Mouse (Mus musculus) neural tube, embryonic 14.5 days (tissue): ENCODE data around the gene Avpr2. TPM values are rescaled to one million over a fixed set of nuclear protein-coding genes. Genes with fewer than 3 reads are reported as not detected.

Source experiments
- ATAC-seq: fragments of 200-750 bp; cut with Nextera tagmentation; 2 replicates; pipeline ENCODE4 v1.8.0; 2017; ENCODE audit warnings: low read depth, mild to moderate bottlenecking, moderate TSS enrichment, moderate library complexity
- H3K27ac ChIP-seq: fragments of 300-500 bp; sonication (generic); 2 replicates; pipeline ENCODE4 v1.5.1; 2014; ENCODE audit warnings: low read depth, mild to moderate bottlenecking, control low read depth, low read length, moderate library complexity, mixed read lengths
- H3K27me3 ChIP-seq: fragments of 300-500 bp; sonication (generic); 2 replicates; pipeline ENCODE4 v1.6.1; 2014; ENCODE audit warnings: low read length; ENCODE audit not compliant: control insufficient read depth, insufficient read depth
- H3K36me3 ChIP-seq: fragments of 300-500 bp; sonication (generic); 2 replicates; pipeline ENCODE4 v1.6.1; 2014; ENCODE audit warnings: low read length, mixed read lengths; ENCODE audit not compliant: control insufficient read depth, insufficient read depth
- H3K4me1 ChIP-seq: fragments of 300-500 bp; sonication (generic); 2 replicates; pipeline ENCODE4 v1.6.1; 2014; ENCODE audit warnings: low read length; ENCODE audit not compliant: control insufficient read depth, insufficient read depth
- H3K4me2 ChIP-seq: fragments of 300-500 bp; sonication (generic); 2 replicates; pipeline ENCODE4 v1.6.1; 2014; ENCODE audit warnings: mild to moderate bottlenecking, low read depth, low read length, control low read depth
- H3K4me3 ChIP-seq: fragments of 300-500 bp; sonication (generic); 2 replicates; pipeline ENCODE4 v1.5.1; 2014; ENCODE audit warnings: low read depth, low read length, control low read depth, mixed read lengths
- H3K9ac ChIP-seq: fragments of 300-500 bp; sonication (generic); replicated peaks from 2 replicates; pipeline ENCODE4 v1.6.1; 2014; ENCODE audit warnings: low read depth, mild to moderate bottlenecking, control low read depth, low read length, mixed read lengths
- H3K9me3 ChIP-seq: fragments of 300-500 bp; sonication (generic); 2 replicates; pipeline ENCODE4 v1.6.1; 2016; ENCODE audit warnings: low read length; ENCODE audit not compliant: control insufficient read depth
- WGBS: fragments of 180-500 bp; shearing (Covaris S2); extraction: QIAGEN DNeasy Blood & Tissue Kit; methylation state at CpG from one replicate; pipeline ENCODE4 v1.1.7; 2014; 5-methylcytosine and 5-hydroxymethylcytosine counted together
- polyA plus RNA-seq: library from polyadenylated mRNA; unstranded; fragments of >200 nt; fragmentation: Nextera tagmentation; extraction: Ambion mirVana; gene quantifications from 2 replicates; pipeline ENCODE4 v1.2.1, GENCODE M21; 2014

Gene Avpr2
- polyA plus RNA-seq, 1 experiment from 2014 or later, result 0.09 TPM

DNA sequence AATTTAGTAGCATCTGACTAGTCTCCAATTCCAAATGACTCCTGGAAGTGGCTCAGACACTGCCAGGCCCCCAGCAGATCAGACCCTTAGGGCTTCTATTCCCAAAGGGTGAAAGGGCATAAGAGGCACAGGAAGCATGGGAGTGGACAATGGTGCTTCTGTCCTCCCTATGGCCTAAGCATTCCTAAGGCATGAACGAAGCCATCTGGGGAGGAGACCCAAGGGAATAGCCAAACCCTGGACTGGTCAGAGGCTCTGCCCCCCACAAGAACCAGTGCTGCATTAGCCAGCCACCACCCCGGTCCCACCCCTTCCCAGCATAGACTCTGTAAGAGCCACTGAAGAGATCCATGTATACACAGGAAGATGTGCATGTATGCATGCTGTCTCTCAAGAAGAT is 16.0 kb upstream of the Avpr2 start:
- Histone ChIP-seq H3K4me1 (no peaks in the 10 kb centered on the region), H3K4me3 (no peak overlapping the region), H3K27ac (no peak overlapping the region), H3K9me3 (no peaks in the 10 kb centered on the region), H3K36me3 (no peaks in the 10 kb centered on the region), H3K4me2 (0 out of 2 replicates have a peak overlapping the region, but pooled peaks have one; percentile 14), H3K9ac (no peak overlapping the region), H3K27me3 (no peaks in the 10 kb centered on the region)
- WGBS, result 76% methylated on average over 2 of the region's 2 CpGs
- no peak for ATAC-seq

DNA sequence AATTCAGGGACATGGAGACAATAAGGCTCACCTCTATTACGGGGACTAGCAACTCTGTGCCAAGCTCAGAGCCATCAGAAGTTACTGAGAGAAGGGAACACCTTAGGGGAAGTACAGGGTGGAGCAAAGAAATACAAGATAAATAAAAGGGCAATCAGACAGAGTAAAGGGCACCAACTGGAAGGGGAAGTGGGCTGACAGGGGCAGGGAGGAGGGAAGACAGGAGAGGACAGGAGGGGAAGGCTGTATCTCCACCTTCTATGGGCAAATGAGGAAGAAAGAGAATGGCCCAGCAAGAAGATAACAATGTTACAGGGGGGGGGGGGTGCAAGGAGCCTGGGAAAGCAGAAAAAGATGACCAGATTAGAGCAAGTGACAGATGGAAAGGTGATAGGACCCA is 14.9 kb upstream of the Avpr2 start:
- H3K27ac ChIP-seq, result no peak overlapping the region
- peak overlapping the region; percentile 1; the same call in 1 of the 2 replicates for H3K4me2 ChIP-seq
- H3K4me3 ChIP-seq, result no peak overlapping the region
- H3K4me1 ChIP-seq, result no peaks in the 10 kb centered on the region
- H3K9me3 ChIP-seq, result no peaks in the 10 kb centered on the region
- 77% methylated on average over 1 of the region's 1 CpGs for WGBS
- no peaks in the 10 kb centered on the region for H3K36me3 ChIP-seq
- no peak overlapping the region for H3K9ac ChIP-seq
- ATAC-seq, result no peak
- H3K27me3 ChIP-seq, result no peaks in the 10 kb centered on the region

DNA sequence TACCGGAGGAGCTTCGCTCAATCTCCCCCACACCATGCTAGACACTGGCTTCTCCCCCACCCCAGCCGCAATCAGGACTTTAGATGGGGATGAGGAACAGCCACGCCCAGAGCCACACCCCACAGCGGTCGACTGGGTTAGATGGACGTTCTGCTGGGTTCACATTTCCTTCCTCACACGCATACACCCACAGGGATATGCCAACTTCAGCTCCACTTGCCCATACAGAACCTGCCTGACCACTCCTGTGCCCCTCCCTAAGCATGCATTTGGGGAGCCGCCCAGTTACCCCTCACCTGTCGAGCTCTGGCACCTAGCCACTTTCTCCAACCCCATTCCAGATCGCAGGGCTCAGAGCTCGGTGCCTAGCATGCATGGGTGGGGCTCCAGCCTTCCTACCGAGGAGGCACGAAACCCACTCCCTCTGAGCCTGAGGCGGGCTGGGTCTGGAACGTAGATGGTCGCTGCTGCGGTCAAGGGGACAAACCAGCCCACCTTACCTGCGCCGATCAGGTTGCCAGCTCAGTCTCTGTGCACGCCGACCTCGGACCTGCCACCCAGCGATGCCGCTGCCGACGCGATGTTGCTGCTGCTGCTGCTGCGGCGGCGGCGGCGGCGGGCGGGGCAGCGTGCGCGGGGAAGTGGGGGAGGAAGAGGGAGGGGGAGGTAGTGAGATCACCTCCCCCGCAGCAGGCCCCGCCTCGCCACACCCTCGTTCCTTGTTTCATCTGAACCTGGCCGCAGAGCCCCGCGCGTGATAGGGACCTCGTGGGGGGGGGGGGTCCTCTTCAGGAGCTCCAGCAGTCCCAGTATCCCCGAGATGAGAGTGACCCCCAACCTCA is 11.5 kb upstream of the Avpr2 start:
- ATAC-seq, result peak; percentile 67
- no peaks in the 10 kb centered on the region for H3K27me3 ChIP-seq
- H3K27ac ChIP-seq, result peak overlapping the region; percentile 60
- H3K4me1 ChIP-seq, result no peaks in the 10 kb centered on the region
- WGBS, result 16% methylated on average over 35 of the region's 48 CpGs
- H3K36me3 ChIP-seq, result no peaks in the 10 kb centered on the region
- peak overlapping the region; percentile 59 for H3K4me2 ChIP-seq
- peak overlapping the region; percentile 63 for H3K9ac ChIP-seq
- peak overlapping the region; percentile 39 for H3K4me3 ChIP-seq
- no peaks in the 10 kb centered on the region for H3K9me3 ChIP-seq

DNA sequence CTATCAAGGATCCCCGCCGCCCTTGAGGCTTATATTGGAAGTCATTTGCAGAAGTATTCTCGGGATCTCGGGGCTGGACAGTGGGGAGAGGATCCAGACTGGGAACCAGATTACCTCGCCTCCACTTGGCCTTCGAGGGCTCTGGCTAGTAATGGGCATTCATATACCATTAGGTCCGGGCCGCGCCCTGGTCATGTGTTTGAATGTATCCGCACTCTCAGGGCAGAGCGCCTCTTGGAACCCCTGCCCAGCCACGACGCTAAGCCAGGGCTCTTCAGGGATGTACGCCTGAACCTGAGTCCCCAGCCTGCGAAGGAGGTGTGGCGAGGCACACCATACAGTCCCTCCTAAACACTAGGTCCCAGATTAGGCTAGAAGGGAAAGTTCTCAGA is 10.9 kb upstream of the Avpr2 start:
- H3K9ac ChIP-seq, result peak overlapping the region; percentile 63
- no peaks in the 10 kb centered on the region for H3K27me3 ChIP-seq
- H3K36me3 ChIP-seq, result no peaks in the 10 kb centered on the region
- 35% methylated on average over 13 of the region's 16 CpGs for WGBS
- no peaks in the 10 kb centered on the region for H3K9me3 ChIP-seq
- H3K4me1 ChIP-seq, result no peaks in the 10 kb centered on the region
- peak overlapping the region; percentile 60 for H3K27ac ChIP-seq
- ATAC-seq, result peak; percentile 44
- peak overlapping the region; percentile 39 for H3K4me3 ChIP-seq
- peak overlapping the region; percentile 59 for H3K4me2 ChIP-seq

DNA sequence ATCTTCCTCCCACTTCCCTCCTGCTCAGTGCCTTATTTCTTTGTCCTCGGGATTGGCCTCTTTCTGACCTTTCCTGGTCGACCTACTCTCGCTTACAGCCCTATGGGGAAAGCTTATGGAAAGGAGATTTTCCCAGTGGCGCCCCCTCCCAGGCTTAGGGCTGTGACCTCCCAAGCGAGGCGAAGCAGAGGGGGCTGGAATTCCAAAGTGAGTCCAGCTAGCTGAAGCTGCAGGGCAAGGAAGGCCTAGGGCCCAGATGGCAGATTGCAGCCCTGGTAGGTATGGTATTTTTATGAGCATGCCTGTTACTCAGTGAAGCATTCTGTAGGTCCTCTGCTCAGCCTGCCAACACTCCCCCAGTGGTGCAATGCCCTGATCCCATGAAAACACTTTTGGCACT is 10.4 kb upstream of the Avpr2 start:
- no peaks in the 10 kb centered on the region for H3K36me3 ChIP-seq
- ATAC-seq, result peak; percentile 19; the same call in 1 of the 2 replicates
- WGBS, result 20% methylated on average over 6 of the region's 6 CpGs
- H3K4me1 ChIP-seq, result no peaks in the 10 kb centered on the region
- no peak overlapping the region; the same call in 1 of the 2 replicates for H3K9ac ChIP-seq
- H3K27me3 ChIP-seq, result no peaks in the 10 kb centered on the region
- peak overlapping the region; percentile 60; the same call in 1 of the 2 replicates for H3K27ac ChIP-seq
- H3K4me3 ChIP-seq, result no peak overlapping the region
- H3K9me3 ChIP-seq, result no peaks in the 10 kb centered on the region
- peak overlapping the region; percentile 59; the same call in 1 of the 2 replicates for H3K4me2 ChIP-seq

DNA sequence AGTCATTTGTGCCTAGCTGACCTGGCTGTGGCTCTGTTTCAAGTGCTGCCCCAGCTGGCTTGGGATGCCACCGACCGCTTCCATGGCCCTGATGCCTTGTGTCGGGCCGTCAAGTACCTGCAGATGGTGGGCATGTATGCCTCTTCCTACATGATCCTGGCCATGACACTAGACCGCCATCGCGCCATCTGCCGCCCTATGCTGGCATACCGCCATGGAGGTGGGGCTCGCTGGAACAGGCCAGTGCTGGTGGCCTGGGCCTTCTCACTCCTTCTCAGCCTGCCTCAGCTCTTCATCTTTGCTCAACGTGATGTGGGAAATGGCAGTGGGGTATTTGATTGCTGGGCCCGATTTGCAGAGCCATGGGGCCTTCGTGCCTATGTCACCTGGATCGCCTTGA is 931 bp downstream of the Avpr2 start:
- H3K27me3 ChIP-seq, result no peaks in the 10 kb centered on the region
- H3K4me2 ChIP-seq, result no peak overlapping the region
- H3K4me1 ChIP-seq, result no peaks in the 10 kb centered on the region
- WGBS, result 95% methylated on average over 12 of the region's 14 CpGs
- H3K4me3 ChIP-seq, result no peak overlapping the region
- H3K9ac ChIP-seq, result no peak overlapping the region
- ATAC-seq, result no peak
- no peaks in the 10 kb centered on the region for H3K36me3 ChIP-seq
- no peaks in the 10 kb centered on the region for H3K9me3 ChIP-seq
- H3K27ac ChIP-seq, result no peak overlapping the region

DNA sequence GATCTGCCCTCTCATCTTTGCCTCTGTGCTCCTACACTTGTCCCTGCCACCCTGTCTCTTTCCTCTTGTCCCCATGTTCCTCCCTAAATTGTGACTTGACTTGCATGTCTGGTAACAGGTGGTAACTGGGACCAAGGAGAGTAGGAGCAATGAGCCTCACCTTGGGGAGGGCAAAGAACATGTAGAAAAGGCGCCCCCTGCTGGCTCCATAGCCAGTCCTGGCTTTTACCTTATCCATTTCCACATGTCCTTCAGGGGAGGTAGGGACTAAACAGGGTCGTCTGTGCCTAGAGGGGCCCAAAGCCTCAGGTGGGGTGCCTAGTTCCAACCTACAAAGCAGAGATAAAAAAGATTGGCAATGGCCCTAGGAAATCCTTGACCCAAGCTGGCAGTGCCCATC is 3.8 kb downstream of the Avpr2 start, which contains the start of gene L1cam:
TSS of gene L1cam (minus strand) at position 387 of the 400 bp plus-strand sequence.
- Histone ChIP-seq H3K27me3 (no peaks in the 10 kb centered on the region), H3K4me3 (no peak within 1 kb of the TSS), H3K9me3 (no peaks in the 10 kb centered on the region), H3K4me2 (no peak within 1 kb of the TSS), H3K36me3 (no peaks in the 10 kb centered on the region), H3K27ac (no peak within 1 kb of the TSS), H3K4me1 (no peaks in the 10 kb centered on the region), H3K9ac (no peak within 1 kb of the TSS)
- ATAC-seq, result no peak; the same call in 1 of the 2 replicates
- WGBS, result 21% methylated on average over 2 of the region's 2 CpGs

DNA sequence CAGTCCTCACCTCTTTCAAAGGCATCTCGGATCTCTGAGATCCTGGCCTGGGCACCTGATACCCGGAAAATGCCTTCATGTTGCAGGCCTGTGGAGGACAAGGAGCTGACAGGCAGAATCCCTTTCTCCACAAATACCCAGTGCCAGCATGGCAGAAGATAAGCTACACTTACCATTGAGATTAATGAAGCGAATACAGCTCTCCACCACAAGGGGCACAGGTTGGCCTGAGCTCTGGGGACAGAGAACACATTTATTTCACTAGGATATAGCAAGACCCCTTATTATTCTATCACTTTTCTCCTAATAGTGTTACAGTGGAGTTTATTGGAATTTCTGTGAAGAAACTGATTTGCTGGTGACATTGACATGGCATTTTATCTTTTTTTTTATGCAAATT is 6.1 kb downstream of the Avpr2 start:
- no peak overlapping the region for H3K4me2 ChIP-seq
- ATAC-seq, result no peak
- WGBS, result 81% methylated on average over 3 of the region's 3 CpGs

DNA sequence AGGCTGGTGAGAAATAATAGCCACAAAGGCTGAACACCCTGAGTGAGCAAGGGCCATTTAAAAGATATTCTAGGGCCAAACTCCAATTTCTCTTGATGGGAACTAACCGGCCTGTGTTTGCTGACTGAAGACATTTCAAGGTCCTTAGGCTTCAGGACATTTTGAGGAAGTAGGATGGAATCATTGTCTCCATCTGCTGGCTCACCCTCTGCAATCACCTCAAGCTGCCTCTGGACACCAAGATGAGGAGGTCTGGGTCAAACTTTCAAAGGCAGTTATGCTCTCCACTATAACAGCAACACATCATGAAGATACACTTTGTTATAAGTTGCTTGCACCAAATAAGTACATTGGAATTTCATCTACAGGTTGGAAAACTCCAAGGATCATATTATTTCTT is 18.1 kb downstream of the Avpr2 start:
- Histone ChIP-seq H3K4me1 (no peaks in the 10 kb centered on the region), H3K27me3 (no peaks in the 10 kb centered on the region), H3K9me3 (no peaks in the 10 kb centered on the region), H3K4me2 (no peak overlapping the region), H3K27ac (no peak overlapping the region), H3K36me3 (no peaks in the 10 kb centered on the region), H3K4me3 (no peak overlapping the region), H3K9ac (no peak overlapping the region)
- 85% methylated on average over 1 of the region's 1 CpGs for WGBS
- ATAC-seq, result no peak

More for the DNA sequence above, 6.1 kb downstream of the Avpr2 start:
- Histone ChIP-seq H3K4me3 (no peak overlapping the region), H3K9me3 (no peaks in the 10 kb centered on the region), H3K27me3 (no peaks in the 10 kb centered on the region), H3K4me1 (no peaks in the 10 kb centered on the region), H3K9ac (no peak overlapping the region), H3K27ac (no peak overlapping the region), H3K36me3 (no peaks in the 10 kb centered on the region)
